Mouse (Mus musculus) layer of hippocampus, postnatal 14 days (tissue): ENCODE results near the gene Gm8677. TPM values are rescaled to one million over a fixed set of nuclear protein-coding genes. Genes with fewer than 3 reads are reported as not detected.
"Not testable (repeated sequence)": the region's sequence is repeated elsewhere in the genome, so short reads cannot be mapped to it uniquely, and the experiment has no call there.

Experiments
- DNase-seq, 2 experiments: peaks; one replicate each; pipeline ENCODE4 v3.0.0; 2021 to 2022; ENCODE audit warnings: low spot score in 2 of 2, mixed read lengths in 1 of 2
- long read RNA-seq, 2 experiments: library from polyadenylated mRNA; stranded (forward); transcript quantifications; one replicate each; pipeline ENCODE4 v2.0.0; 2021
- total RNA-seq, 2 experiments: library from RNA; stranded (reverse); gene quantifications; 2 replicates each; pipeline ENCODE4 v1.2.3; 2021

Gene Gm8677
- not detected for total RNA-seq
- long read RNA-seq, experiment 1 = 0 reads
- long read RNA-seq, experiment 2 = 0 reads

- DNase-seq = not testable (repeated sequence)
Measured at GRCm38 (mm10) chr7:22534787-22535186, at the start of gene Gm8677. Gm8677 (minus strand) TSS chr7:22534887.

GRCm38 (mm10) chr7:22565243-22565642 lies 30.6 kb upstream of the Gm8677 start, which contains the start of gene Gm4201:
Gm4201 (minus strand) TSS chr7:22565343.
- DNase-seq = not testable (repeated sequence)

DNA sequence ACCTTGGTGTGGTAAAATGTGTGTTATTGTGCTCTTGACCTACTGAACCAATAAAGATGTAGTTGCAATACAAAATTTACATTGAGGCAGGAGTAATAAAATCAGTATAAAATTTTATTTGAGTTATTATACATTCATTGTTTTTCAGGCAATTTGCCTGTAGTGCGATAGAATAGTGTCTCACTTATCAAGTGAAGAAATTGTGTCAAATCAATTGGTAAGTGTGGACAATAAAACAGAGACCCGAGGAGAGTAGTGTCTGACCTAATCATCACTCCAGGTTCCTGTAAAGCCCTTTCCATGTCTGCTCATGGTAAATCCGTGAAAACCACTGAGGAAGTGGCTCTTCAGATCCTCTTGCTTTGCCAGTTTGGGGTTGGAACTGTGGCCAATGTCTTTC lies 12.0 kb downstream of the Gm8677 start, which contains the start of gene Vmn1r152:
Gene Vmn1r152 (plus strand): TSS at position 301 of the 400 bp plus-strand sequence.
- DNase-seq = not testable (repeated sequence)

GRCm38 (mm10) chr7:22499578-22499977 lies 35.1 kb downstream of the Gm8677 start, which contains the start of gene Vmn1r151:
Vmn1r151 (minus strand) TSS chr7:22499678.
- DNase-seq = not testable (repeated sequence)

Other genes starting within 250 kb of the Gm8677 start
- not detected for gene Gm4187, start 205.2 kb downstream of the Gm8677 start, total RNA-seq
- not detected for gene Gm8660, start 163.8 kb downstream of the Gm8677 start, total RNA-seq
- not detected for gene Vmn1r148, start 121.3 kb downstream of the Gm8677 start, total RNA-seq
- gene Vmn1r149, start 96.7 kb downstream of the Gm8677 start, total RNA-seq = not detected
- gene Gm10665, start 70.8 kb downstream of the Gm8677 start, total RNA-seq = not detected
- not detected for gene Vmn1r151, start 35.2 kb downstream of the Gm8677 start, total RNA-seq
- not detected for gene Vmn1r152, start 11.9 kb downstream of the Gm8677 start, total RNA-seq
- not detected for gene Gm4201, start 30.5 kb upstream of the Gm8677 start, total RNA-seq
- gene Gm4565, start 53.2 kb upstream of the Gm8677 start, total RNA-seq = not detected
- gene Vmn1r155, start 123.1 kb upstream of the Gm8677 start, total RNA-seq = not detected
- gene Gm8693, start 157.4 kb upstream of the Gm8677 start, total RNA-seq = not detected
- gene Gm4567, start 184.8 kb upstream of the Gm8677 start, total RNA-seq = not detected
- not detected for gene Vmn1r157, start 226.8 kb upstream of the Gm8677 start, total RNA-seq